Mouse (Mus musculus): ENCODE data around the gene Vdac2.

GRCm38 (mm10) chr14:21851996-21852791 lies 27.2 kb downstream of the Vdac2 start:
- TF ChIP-seq GATA1 (IDR thresholded peaks at IDR 0.05; ENCODE audit: borderline replicate concordance, low read length) (no peak), CTCF (IDR thresholded peaks at IDR 0.05; ENCODE audit: low read depth, low read length) (no peak), POLR2AphosphoS5 (IDR thresholded peaks at IDR 0.05; ENCODE audit: insufficient replicate concordance, low read depth, low read length) (no peak)
